Mouse (Mus musculus) E14TG2a.4 (cell line): ENCODE data around the gene Tec.

ENCODE experiments used
- CTCF ChIP-seq: conservative IDR thresholded peaks from 2 replicates; pipeline ENCODE4 v1.5.1; 2014; ENCODE audit warnings: low read length
- POU5F1 ChIP-seq: IDR thresholded peaks from 2 replicates; pipeline ENCODE4 v1.6.1; 2014; ENCODE audit warnings: low read length, borderline replicate concordance

GRCm38 (mm10) chr5:72736868-72737267 lies 131.4 kb downstream of the Tec start:
- TF ChIP-seq POU5F1 (no peak), CTCF (no peak)
